Mouse (Mus musculus) CD4-positive, CD25-positive, alpha-beta regulatory T cell, adult 4 months (primary cell): Measurements from ENCODE around the gene Fhod1. TPM values are rescaled to one million over a fixed set of nuclear protein-coding genes. Genes with fewer than 3 reads are reported as not detected.

ENCODE experiments used
- ATAC-seq: one replicate; pipeline ENCODE4 v1.8.0; 2017
- polyA plus RNA-seq, 2 experiments: library from polyadenylated mRNA; unstranded; fragments of 100-300 nt; shearing (Covaris generic); gene quantifications; one replicate each; pipeline ENCODE4 v1.2.1; 2017

The Fhod1 gene
- polyA plus RNA-seq = 1 to 10 TPM; 2.3 to 5.3 TPM

DNA sequence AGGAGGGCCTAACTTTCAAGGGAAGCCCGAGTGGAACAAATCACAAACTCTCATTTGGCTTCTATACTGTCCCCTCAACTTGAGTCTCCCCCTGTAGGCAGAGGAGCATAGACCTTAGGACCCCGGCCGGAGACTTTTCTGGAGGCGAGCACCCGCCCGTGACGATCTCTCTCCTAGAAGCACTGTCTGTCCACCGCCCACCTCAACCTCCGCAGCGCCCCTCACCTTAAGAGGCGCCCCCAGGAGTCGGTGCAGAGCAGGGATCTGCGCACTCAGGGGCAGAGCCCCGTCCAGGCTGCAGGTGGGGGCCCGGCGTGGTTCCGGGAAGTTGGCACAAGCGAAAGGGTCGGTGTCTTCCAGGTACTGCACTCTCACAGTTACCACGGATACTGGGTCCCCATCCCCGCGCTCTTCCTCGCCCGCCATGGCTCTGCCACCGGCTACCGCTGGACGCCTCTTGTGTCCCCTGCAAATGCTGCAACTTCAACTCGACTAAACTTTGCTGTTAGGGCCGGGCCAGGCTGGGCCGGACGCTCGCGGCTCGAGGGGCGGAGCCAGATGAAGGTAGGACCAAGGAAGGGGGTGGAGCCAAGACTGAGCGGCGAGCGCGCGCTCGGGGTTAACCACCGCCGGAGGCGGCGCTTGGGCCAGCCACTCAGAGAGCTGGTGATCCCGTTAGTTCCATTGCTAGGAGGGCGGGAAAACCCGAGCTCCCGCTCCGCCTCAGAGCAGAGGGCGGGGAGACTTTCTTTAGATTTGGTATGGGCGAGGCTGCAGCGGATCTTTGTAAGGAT is at the start of gene Fhod1:
TSS of gene Fhod1 (minus strand) at position 526 of the 794 bp plus-strand sequence.
- peak; percentile 90 for ATAC-seq

- ATAC-seq = no peak
These were observed 46.2 kb upstream of the Fhod1 start for GRCm38 (mm10) chr8:105393915-105394314.

GRCm38 (mm10) chr8:105393089-105393787 is 45.5 kb upstream of the Fhod1 start:
- no peak for ATAC-seq

- no peak for ATAC-seq
These were observed 41.3 kb upstream of the Fhod1 start for GRCm38 (mm10) chr8:105389096-105389495.

DNA sequence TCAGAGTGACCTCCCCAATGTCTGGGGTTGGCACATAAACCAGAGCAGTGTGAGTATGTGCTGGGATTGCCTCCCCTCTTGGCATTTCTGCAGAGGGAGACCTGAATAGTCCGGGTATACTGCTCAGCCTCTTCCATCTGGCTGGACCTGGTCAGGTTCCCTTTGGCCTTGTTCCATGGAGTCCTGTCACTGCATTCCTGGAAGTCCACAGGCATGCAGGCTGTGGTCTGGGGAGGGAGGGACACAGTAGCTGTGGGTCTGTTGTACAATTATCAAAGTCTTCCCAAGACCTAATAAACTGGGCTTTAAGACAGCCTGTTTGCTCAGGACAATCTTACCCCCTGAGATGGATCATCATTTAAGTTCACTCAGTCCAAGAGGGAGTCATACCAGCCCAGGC is 39.4 kb upstream of the Fhod1 start:
- ATAC-seq = no peak

DNA sequence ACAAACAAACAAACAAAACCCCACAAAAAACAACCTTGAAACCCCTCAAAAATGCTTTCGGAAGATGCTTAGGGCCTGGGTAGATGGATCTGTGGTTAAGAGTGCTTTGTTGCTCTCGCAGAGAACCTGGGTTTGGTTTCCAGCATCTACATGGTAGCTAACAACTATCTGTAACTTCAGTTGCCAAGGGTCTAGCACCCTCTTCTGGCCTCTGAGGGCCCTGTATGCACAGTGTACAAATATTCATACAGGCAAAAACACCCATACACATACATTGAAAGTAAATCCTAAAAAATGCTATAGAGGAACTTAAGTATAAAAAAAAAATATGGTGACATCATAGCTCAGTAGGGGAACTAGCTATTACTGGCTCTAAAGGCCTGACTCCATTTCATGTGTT is 36.3 kb upstream of the Fhod1 start:
- ATAC-seq = no peak

- ATAC-seq = no peak
These were observed 32.6 kb upstream of the Fhod1 start for GRCm38 (mm10) chr8:105380308-105380707.

DNA sequence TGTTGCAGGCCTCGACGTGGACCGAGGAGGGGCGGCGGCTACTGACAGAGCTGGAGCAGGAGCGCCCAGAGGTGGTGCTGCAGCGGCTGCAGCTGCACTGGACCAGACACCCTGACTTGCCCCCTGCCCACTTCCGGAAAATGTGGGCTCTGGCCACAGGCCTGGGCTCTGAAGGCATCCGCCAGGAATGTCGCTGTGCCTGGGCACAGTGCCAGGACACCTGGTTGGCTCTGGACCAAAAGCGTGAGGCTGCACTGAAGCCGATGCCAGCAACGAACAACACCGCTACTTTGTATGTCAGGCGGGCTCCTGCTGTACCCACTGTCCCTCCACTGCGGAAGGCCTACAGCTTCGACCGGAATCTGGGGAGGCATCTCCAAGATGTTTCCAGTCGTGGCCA is 30.9 kb upstream of the Fhod1 start:
- ATAC-seq = no peak

DNA sequence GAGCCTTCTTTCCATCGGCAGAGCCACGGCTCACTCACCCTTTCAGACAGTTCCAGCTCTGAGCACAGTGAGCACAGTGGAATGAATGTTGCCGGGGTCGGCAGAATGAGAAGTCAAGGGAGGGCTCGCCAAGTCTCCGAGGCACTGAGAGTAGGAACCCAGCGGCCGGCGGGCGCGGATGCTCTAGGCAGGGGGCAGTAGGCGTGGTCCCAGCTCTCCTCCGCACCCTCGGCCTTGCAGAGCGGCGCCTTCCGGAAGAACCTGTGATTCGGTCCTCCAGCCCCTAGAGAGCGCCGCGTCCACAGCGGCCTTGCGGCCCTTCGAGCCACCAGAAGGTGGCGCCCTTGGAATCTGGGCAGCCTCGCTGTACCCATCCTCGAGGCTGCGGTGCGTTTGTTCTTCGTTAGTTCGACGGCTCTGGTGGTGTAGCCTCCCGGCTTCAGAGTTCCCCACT is 26.8 kb upstream of the Fhod1 start:
- ATAC-seq = no peak

DNA sequence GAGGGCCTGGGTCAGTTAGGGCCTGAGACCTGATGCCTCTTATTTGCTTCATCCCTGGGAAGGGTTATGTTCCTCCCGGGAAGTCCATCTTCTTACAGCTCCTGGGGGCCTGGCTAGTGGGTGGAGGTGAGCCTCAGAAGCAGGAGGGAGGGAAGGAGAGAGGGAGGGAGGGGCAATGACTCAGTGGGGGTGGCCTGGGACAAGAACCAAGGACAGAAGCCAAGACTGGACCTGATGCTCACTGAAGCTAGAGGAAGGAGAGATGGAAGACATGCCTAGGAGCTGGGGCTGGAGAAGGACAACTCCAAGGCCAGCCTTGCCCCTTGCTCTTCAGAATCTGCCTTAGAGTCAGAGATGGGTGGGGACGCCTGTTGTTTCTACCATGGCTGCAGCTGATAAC is 25.3 kb upstream of the Fhod1 start, which contains the start of gene Plekhg4:
TSS of gene Plekhg4 (plus strand) at position 243 of the 400 bp plus-strand sequence.
- no peak for ATAC-seq

DNA sequence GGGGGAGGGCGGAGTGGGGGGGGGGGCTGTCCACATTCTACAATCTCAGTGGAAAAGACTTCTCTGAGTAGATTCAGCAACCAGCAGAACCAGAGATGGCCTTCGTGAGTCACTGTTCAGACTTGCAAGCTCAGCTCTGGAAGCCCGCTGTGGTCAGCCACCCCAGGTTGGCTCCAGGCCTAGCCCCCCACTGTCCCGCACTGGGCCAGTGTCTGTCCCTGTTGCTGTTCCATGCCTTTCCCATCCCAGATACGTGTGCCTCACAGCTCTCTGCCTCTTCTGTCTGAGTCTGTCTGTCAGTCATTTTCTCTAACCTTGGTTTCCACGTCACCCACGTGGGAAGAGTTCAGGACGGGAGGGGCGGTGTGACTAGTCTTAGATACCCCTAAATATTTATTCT is 24.7 kb upstream of the Fhod1 start:
- no peak for ATAC-seq

DNA sequence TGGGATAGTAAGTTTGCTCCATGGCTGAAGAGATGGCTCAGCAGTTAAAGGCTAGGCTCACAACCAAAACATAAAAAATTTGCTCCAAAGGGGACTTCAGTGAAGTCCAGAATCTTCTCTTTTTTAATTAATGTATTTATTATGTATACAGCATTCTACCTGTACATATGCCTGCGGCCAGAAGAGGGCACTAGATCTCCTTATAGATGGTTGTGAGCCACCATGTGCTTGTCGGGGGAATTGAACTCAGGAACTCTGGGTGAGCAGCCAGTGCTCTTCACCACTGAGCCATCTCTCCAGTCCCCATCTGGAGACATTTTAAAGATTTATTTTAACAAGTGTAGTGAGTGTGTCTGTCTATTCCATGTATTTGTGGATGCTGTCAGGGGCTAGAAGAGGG is 19.4 kb upstream of the Fhod1 start:
- ATAC-seq = no peak

GRCm38 (mm10) chr8:105361751-105362702 is 14.3 kb upstream of the Fhod1 start:
- ATAC-seq = no peak

GRCm38 (mm10) chr8:105359646-105360045 is 11.9 kb upstream of the Fhod1 start:
- ATAC-seq = no peak

DNA sequence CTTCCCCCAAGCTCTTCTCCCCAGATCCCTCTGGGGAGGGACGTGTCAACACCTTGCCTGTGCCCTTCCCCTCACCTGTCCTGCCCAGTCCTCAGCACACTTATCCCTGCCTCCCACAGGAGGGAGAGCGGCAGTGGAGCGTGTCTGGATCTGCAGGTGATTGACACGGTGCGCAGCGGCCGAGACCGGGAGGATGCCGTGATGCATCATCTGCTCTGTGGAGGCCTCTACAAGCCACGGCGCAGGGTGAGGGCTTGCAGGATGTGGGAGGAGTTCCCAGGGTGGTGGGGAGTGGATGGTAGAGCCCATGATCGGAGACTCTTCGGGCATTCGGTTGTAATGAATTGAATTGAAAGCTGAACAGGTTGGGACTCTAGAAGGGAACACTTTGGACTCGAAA is 11.5 kb upstream of the Fhod1 start:
- no peak for ATAC-seq

DNA sequence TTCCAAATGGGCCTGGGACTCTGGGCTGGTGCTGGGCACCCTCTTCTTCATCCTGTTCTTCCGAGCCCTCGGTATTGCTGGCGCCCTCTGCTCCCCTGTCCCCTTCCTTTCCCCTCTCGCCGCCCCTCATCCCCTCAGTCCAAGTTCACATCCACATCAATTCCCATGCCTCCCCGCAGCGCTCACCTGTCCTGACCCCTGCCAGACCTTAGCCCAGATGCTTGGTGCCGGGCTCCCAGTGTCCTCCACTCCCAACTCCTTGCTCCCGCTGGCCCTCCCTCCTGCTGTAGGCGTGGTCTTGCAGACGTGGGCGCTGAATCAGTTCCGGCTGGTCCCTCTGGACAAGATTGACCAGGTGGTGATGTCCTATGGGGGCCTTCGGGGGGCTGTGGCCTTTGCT is 8.9 kb upstream of the Fhod1 start:
- ATAC-seq = no peak

DNA sequence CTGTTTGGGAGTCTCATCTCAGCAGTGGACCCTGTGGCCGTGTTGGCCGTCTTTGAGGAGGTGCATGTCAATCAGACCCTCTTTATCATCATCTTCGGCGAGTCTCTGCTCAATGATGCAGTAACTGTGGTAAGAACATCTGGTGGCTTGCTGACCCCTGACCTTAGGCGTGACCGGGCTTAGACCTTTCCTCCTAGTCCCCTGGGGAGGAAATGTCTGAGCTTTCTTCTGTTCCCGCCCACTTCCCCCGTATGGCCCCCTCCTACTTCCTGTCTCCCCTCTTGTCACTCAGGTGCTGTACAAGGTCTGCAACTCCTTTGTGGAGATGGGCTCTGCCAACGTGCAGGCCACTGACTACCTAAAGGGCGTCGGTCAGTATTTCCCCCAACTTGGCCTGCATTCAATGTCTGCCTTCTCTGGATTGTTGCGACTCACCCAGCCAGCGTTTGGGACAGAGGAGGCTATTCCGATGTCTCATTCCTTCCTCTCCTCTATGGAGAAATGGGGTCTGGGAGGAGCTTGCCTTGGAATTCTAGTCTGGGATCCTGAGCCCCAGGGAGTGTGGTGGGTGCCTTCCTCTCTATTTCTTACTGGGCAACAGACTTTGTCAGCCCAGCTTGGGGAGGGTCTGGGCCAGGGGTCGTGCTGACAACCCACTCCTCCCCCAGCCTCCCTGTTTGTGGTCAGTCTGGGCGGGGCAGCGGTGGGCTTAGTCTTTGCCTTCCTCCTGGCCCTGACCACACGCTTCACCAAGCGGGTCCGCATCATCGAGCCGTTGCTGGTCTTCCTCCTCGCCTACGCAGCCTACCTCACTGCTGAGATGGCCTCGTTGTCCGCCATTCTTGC is 7.6 kb upstream of the Fhod1 start:
- ATAC-seq = no peak

- ATAC-seq = no peak
These were observed 6.8 kb upstream of the Fhod1 start for GRCm38 (mm10) chr8:105354549-105354948.

GRCm38 (mm10) chr8:105353583-105354135 is 5.9 kb upstream of the Fhod1 start:
- no peak for ATAC-seq

- ATAC-seq = no peak
These were observed 2.4 kb upstream of the Fhod1 start for GRCm38 (mm10) chr8:105350186-105350585.

- ATAC-seq = no peak
These were observed 1.5 kb upstream of the Fhod1 start for GRCm38 (mm10) chr8:105349096-105349771.
